Mouse (Mus musculus) intestine, embryonic 16.5 days (tissue): ENCODE data around the gene Trim47. TPM values are rescaled to one million over a fixed set of nuclear protein-coding genes. Genes with fewer than 3 reads are reported as not detected.

ENCODE experiments used
- ATAC-seq: fragments of 200-750 bp; cut with Nextera tagmentation; 2 replicates; pipeline ENCODE4 v1.8.0; 2017; ENCODE audit warnings: moderate TSS enrichment, moderate library complexity
- H3K27ac ChIP-seq: fragments of 300-500 bp; sonication (generic); 2 replicates; pipeline ENCODE4 v1.5.1; 2014; ENCODE audit warnings: mild to moderate bottlenecking, low read length
- H3K27me3 ChIP-seq: fragments of 300-500 bp; sonication (generic); replicated peaks from 2 replicates; pipeline ENCODE4 v1.6.1; 2014; ENCODE audit warnings: low read length, control low read depth, mixed read lengths; ENCODE audit not compliant: control insufficient read depth, insufficient read depth
- H3K36me3 ChIP-seq: fragments of 300-500 bp; sonication (generic); 2 replicates; pipeline ENCODE4 v1.6.1; 2014; ENCODE audit warnings: low read length, control low read depth; ENCODE audit not compliant: control insufficient read depth, insufficient read depth
- H3K4me1 ChIP-seq: fragments of 300-500 bp; sonication (generic); 2 replicates; pipeline ENCODE4 v1.6.1; 2014; ENCODE audit warnings: low read length, control low read depth, mixed read lengths; ENCODE audit not compliant: control insufficient read depth, insufficient read depth
- H3K4me2 ChIP-seq: fragments of 300-500 bp; sonication (generic); 2 replicates; pipeline ENCODE4 v1.6.1; 2014; ENCODE audit warnings: low read depth, low read length, control low read depth
- H3K4me3 ChIP-seq: fragments of 300-500 bp; sonication (generic); 2 replicates; pipeline ENCODE4 v1.5.1; 2014; ENCODE audit warnings: mild to moderate bottlenecking, low read length
- H3K9ac ChIP-seq: fragments of 300-500 bp; sonication (generic); 2 replicates; pipeline ENCODE4 v1.6.1; 2014; ENCODE audit warnings: low read depth, low read length
- H3K9me3 ChIP-seq: fragments of 300-500 bp; sonication (generic); 2 replicates; pipeline ENCODE4 v1.6.1; 2016; ENCODE audit warnings: low read length, control low read depth; ENCODE audit not compliant: control insufficient read depth
- WGBS: fragments of 180-500 bp; shearing (Covaris S2); extraction: QIAGEN DNeasy Blood & Tissue Kit; methylation state at CpG from one replicate; pipeline ENCODE4 v1.1.7; 2014; 5-methylcytosine and 5-hydroxymethylcytosine counted together
- polyA plus RNA-seq: library from polyadenylated mRNA; unstranded; fragments of >200 nt; fragmentation: Nextera tagmentation; extraction: Ambion mirVana; gene quantifications from 2 replicates; pipeline ENCODE4 v1.2.1, GENCODE M21; 2015

Gene Trim47
- polyA plus RNA-seq, 1 experiment from 2014 or later, result 13.9 TPM

GRCm38 (mm10) chr11:116163002-116163401 is 36.0 kb upstream of the Trim47 start:
- Histone ChIP-seq H3K4me2 (no peak overlapping the region), H3K27ac (no peak overlapping the region), H3K4me3 (no peak overlapping the region), H3K9ac (no peak overlapping the region), H3K9me3 (no peaks in the 10 kb centered on the region), H3K27me3 (no peaks in the 10 kb centered on the region), H3K4me1 (peaks cover 7% of the 10 kb centered on the region), H3K36me3 (no peaks in the 10 kb centered on the region)
- ATAC-seq, result no peak
- 46% methylated on average over 9 of the region's 9 CpGs for whole genome bisulfite sequencing

GRCm38 (mm10) chr11:116162146-116162545 is 35.1 kb upstream of the Trim47 start:
- Histone ChIP-seq H3K4me3 (no peak overlapping the region), H3K9ac (no peak overlapping the region), H3K36me3 (no peaks in the 10 kb centered on the region), H3K9me3 (no peaks in the 10 kb centered on the region), H3K27me3 (no peaks in the 10 kb centered on the region), H3K4me2 (no peak overlapping the region), H3K4me1 (peaks cover 7% of the 10 kb centered on the region), H3K27ac (no peak overlapping the region)
- 68% methylated on average over 10 of the region's 10 CpGs for WGBS
- no peak for ATAC-seq

DNA sequence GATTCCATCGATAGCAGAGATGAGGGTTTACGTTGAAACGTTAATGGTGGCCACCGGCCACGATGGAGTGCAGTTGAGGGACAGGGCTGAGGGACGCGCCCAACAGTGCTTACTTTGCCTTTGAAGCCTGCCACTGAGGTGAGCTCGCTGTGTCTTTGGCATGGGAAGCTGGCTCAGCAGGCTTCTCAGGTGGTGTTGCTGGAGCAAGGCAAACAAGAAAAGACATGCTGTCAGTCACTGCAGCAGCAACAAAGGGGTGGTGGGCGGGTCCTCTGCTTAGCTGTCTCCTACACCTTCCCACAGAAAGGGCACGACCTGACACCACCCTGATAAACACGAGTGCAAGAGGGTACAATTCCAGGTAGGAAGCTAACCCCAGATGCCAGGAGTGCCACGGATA is 34.3 kb upstream of the Trim47 start:
- no peak overlapping the region for H3K27ac ChIP-seq
- peaks cover 1% of the 10 kb centered on the region for H3K4me1 ChIP-seq
- no peaks in the 10 kb centered on the region for H3K36me3 ChIP-seq
- H3K9me3 ChIP-seq, result no peaks in the 10 kb centered on the region
- no peak overlapping the region for H3K4me3 ChIP-seq
- no peak for ATAC-seq
- no peak overlapping the region for H3K9ac ChIP-seq
- WGBS, result 44% methylated on average over 12 of the region's 12 CpGs
- no peak overlapping the region for H3K4me2 ChIP-seq
- no peaks in the 10 kb centered on the region for H3K27me3 ChIP-seq

DNA sequence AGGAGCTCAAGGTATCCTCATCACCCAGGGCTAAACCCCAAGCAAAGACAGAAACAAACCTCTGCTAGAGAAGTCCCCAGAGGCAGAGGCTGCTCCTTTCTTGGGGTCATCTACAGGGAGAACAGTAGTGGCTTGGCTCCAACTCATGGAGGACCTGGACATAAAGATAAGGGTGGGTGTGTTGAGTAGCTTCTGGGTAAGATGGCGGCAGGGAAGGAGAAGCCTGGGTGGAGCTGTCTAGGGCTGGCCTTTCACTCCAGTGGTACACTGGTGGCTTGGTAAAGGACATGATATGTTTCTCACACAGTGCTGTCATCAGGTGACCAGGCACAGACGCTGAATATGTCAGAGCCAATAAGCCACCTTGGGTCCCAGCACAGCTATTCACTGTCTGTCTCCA is 23.9 kb upstream of the Trim47 start:
- no peak overlapping the region for H3K4me2 ChIP-seq
- H3K36me3 ChIP-seq, result peaks cover 30% of the 10 kb centered on the region
- H3K27ac ChIP-seq, result no peak overlapping the region
- no peaks in the 10 kb centered on the region for H3K4me1 ChIP-seq
- no peak for ATAC-seq
- no peaks in the 10 kb centered on the region for H3K9me3 ChIP-seq
- H3K4me3 ChIP-seq, result no peak overlapping the region
- H3K9ac ChIP-seq, result no peak overlapping the region
- 91% methylated on average over 2 of the region's 2 CpGs for WGBS
- no peaks in the 10 kb centered on the region for H3K27me3 ChIP-seq

- H3K27ac ChIP-seq, result no peak overlapping the region
- no peaks in the 10 kb centered on the region for H3K9me3 ChIP-seq
- peaks cover 28% of the 10 kb centered on the region for H3K36me3 ChIP-seq
- no peaks in the 10 kb centered on the region for H3K4me1 ChIP-seq
- no peaks in the 10 kb centered on the region for H3K27me3 ChIP-seq
- H3K9ac ChIP-seq, result no peak overlapping the region
- no peak overlapping the region for H3K4me2 ChIP-seq
- H3K4me3 ChIP-seq, result no peak overlapping the region
- 83% methylated on average over 6 of the region's 6 CpGs for WGBS
- ATAC-seq, result no peak
Observed at GRCm38 (mm10) chr11:116149341-116149740, 22.3 kb upstream of the Trim47 start.

DNA sequence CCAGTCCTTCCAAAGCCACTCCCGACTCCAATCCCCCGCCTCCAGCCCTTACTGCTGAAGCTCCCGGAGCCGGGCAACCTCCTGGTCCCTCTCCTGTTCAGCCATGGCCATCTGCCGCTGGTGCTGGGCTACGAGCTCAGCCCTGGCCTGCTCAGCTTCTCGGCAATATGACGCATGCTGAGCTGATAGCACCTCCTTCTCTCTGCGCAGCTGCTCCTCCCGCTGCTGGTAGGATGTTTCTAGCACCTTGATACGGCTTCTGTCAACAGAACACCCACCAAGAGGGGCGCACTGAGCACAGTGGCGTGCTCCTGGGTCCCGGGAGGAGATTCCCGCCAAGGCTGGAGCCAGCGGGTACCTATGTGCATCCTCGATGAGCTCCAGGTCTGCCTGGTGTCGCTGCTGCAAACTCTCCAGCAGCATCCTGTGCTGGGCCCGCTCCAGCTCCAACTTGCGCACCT is 21.8 kb upstream of the Trim47 start:
- ATAC-seq, result no peak
- H3K4me2 ChIP-seq, result no peak overlapping the region
- peaks cover 28% of the 10 kb centered on the region for H3K36me3 ChIP-seq
- no peaks in the 10 kb centered on the region for H3K27me3 ChIP-seq
- 60% methylated on average over 20 of the region's 20 CpGs for WGBS
- H3K9ac ChIP-seq, result no peak overlapping the region
- no peaks in the 10 kb centered on the region for H3K4me1 ChIP-seq
- H3K9me3 ChIP-seq, result no peaks in the 10 kb centered on the region
- H3K4me3 ChIP-seq, result no peak overlapping the region
- no peak overlapping the region for H3K27ac ChIP-seq

DNA sequence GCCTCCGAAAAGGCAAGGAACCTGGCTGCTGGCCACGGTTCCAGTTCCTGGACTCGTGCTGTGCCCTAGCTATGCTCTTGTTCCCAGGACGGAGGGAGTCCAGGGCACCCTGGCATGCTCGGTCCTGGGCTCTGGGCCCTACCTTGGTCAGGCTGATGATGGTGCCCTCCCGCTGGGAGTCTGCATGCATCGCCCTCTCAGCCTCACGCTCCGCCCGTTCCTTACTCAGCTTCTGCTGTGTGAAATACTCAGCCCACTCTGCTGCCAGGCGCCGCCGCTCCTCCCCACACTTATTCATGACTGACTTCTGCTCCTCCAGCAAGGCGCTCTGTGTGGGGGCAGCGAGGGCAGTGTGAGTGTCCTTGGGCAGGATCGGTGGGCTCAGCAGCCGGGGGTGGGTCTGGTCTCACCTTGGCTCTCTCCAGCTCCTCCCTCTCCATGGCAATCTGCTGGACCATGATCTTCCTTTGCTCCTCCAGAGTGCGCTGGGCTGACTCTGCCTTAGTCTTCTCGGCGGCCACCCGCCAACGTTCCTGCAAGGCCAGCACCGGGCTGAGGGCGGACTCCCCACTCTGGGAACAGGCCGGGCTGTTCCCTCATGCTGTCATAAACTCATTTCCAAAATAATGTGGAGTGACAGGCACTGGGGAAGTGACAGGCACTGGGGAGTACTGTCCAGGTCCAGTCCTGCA is 19.4 kb upstream of the Trim47 start:
- ATAC-seq, result no peak

GRCm38 (mm10) chr11:116145481-116146293 is 18.7 kb upstream of the Trim47 start:
- H3K9ac ChIP-seq, result no peak overlapping the region
- no peak overlapping the region for H3K27ac ChIP-seq
- H3K9me3 ChIP-seq, result no peaks in the 10 kb centered on the region
- no peak overlapping the region for H3K4me2 ChIP-seq
- no peak overlapping the region for H3K4me3 ChIP-seq
- WGBS, result 72% methylated on average over 18 of the region's 18 CpGs
- peaks cover 11% of the 10 kb centered on the region for H3K36me3 ChIP-seq
- H3K4me1 ChIP-seq, result no peaks in the 10 kb centered on the region
- no peak for ATAC-seq
- no peaks in the 10 kb centered on the region for H3K27me3 ChIP-seq

More for the DNA sequence above, 19.4 kb upstream of the Trim47 start:
- H3K27ac ChIP-seq, result no peak overlapping the region
- H3K9ac ChIP-seq, result no peak overlapping the region
- H3K4me1 ChIP-seq, result no peaks in the 10 kb centered on the region
- 79% methylated on average over 25 of the region's 25 CpGs for WGBS
- H3K4me3 ChIP-seq, result no peak overlapping the region
- H3K4me2 ChIP-seq, result no peak overlapping the region
- peaks cover 16% of the 10 kb centered on the region for H3K36me3 ChIP-seq
- no peaks in the 10 kb centered on the region for H3K9me3 ChIP-seq
- H3K27me3 ChIP-seq, result no peaks in the 10 kb centered on the region

DNA sequence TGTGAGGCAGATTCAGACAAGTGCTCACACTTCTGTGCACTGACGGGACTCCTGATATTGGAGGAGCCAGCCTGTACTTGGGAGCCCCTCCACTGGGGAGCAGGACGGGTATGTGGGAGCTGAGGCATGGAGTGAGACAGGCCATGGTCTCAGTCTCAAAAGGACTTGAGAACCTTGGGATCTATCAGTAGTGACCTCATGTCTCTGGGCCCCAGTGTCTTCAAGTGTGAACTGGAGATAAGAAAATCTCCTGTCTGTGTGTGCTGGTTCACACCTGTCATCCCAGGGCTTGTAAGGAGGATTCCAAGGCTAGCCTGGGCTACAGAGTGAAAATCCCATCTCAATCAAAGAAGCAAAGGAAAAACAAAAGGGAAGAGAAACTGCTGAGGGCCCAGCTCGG is 16.5 kb upstream of the Trim47 start:
- no peaks in the 10 kb centered on the region for H3K9me3 ChIP-seq
- no peak overlapping the region for H3K4me3 ChIP-seq
- no peak overlapping the region for H3K4me2 ChIP-seq
- peaks cover 7% of the 10 kb centered on the region; the same call in 1 of the 2 replicates for H3K4me1 ChIP-seq
- no peak for ATAC-seq
- H3K36me3 ChIP-seq, result peaks cover 6% of the 10 kb centered on the region; the same call in 1 of the 2 replicates
- H3K27ac ChIP-seq, result no peak overlapping the region
- H3K27me3 ChIP-seq, result no peaks in the 10 kb centered on the region
- no peak overlapping the region for H3K9ac ChIP-seq
- WGBS, result 80% methylated on average over 3 of the region's 3 CpGs
